Mouse (Mus musculus) C2C12 (cell line): ENCODE results near the gene Tctex1d2. TPM values are rescaled to one million over a fixed set of nuclear protein-coding genes. Genes with fewer than 3 reads are reported as not detected.

ENCODE experiments used
- H3K27me3 ChIP-seq: one replicate; pipeline ENCODE4 v1.6.1; 2011; ENCODE audit not compliant: control insufficient read depth, insufficient read depth, insufficient read length
- H3K36me3 ChIP-seq: one replicate; pipeline ENCODE4 v1.6.1; 2011; ENCODE audit not compliant: control insufficient read depth, insufficient read depth
- H3K4me3 ChIP-seq: one replicate; pipeline ENCODE4 v1.5.1; 2011; ENCODE audit warnings: mild to moderate bottlenecking, control low read depth; ENCODE audit not compliant: poor library complexity, insufficient read depth, severe bottlenecking
- H3K79me2 ChIP-seq: one replicate; pipeline ENCODE4 v1.6.1; 2011; ENCODE audit not compliant: control insufficient read depth, insufficient read depth
- H3K79me3 ChIP-seq: one replicate; pipeline ENCODE4 v1.6.1; 2011; ENCODE audit warnings: low read depth, control low read depth
- H3ac ChIP-seq: one replicate; pipeline ENCODE3; 2011; ENCODE audit warnings: low read depth; ENCODE audit not compliant: control insufficient read depth, insufficient read length
- CEBPB ChIP-seq: IDR thresholded peaks from one replicate; pipeline ENCODE4 v1.6.1; 2011; ENCODE audit warnings: low read depth, mild to moderate bottlenecking, control low read depth, moderate library complexity
- CTCF ChIP-seq: IDR thresholded peaks from one replicate; pipeline ENCODE4 v1.5.1; 2011; ENCODE audit not compliant: control insufficient read depth, insufficient read depth, insufficient read length
- FOSL1 ChIP-seq: IDR thresholded peaks from one replicate; pipeline ENCODE4 v1.8.0; 2011; ENCODE audit warnings: mild to moderate bottlenecking, low read length; ENCODE audit not compliant: poor library complexity, insufficient read depth, severe bottlenecking
- MAX ChIP-seq: IDR thresholded peaks from one replicate; pipeline ENCODE4 v1.6.1; 2011; ENCODE audit warnings: mild to moderate bottlenecking, control low read depth
- MYOD1 ChIP-seq: IDR thresholded peaks from one replicate; pipeline ENCODE4 v1.6.1; 2011; ENCODE audit warnings: low read depth; ENCODE audit not compliant: control insufficient read depth, insufficient read length
- MYOG ChIP-seq: IDR thresholded peaks from one replicate; pipeline ENCODE4 v1.6.1; 2011; ENCODE audit not compliant: control insufficient read depth, insufficient read length; ENCODE audit errors: extremely low read depth
- USF1 ChIP-seq: IDR thresholded peaks from one replicate; pipeline ENCODE4 v1.6.1; 2011; ENCODE audit warnings: low read depth, mild to moderate bottlenecking, control low read depth, moderate library complexity
- polyA plus RNA-seq: library from polyadenylated mRNA; unstranded; fragments of >200 nt; fragmentation: generic; extraction: Trizol; gene quantifications from one replicate; pipeline ENCODE4 v1.2.1, GENCODE M21; 2012; ENCODE audit warnings: missing spikeins

The Tctex1d2 gene
- polyA plus RNA-seq, 1 experiment = 16.6 TPM

DNA sequence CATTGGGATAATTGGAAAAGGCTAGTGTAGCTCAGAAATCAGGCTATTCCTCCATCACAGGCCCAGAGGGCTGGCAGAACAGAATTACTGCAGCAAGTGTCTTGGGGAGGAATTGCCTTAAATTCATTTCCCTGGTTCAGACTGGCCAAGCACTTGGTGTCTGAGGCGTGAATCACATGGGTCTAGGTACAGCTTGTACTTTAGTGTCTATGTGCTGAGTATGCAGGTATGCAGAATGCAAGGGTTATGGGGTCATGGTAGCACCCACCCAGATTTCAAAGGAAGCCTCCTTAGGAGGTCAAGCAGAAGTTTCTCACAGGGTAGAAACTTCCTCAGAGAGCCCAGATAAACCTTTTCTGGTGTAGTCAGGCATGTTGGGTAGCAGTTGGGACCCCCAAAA is 26.1 kb downstream of the Tctex1d2 start:
- Histone ChIP-seq H3K27me3 (no peaks in the 10 kb centered on the region), H3K79me3 (no peaks in the 10 kb centered on the region), H3K4me3 (no peak overlapping the region), H3K36me3 (no peaks in the 10 kb centered on the region), H3K79me2 (no peaks in the 10 kb centered on the region), H3ac (no peak overlapping the region)
- TF ChIP-seq MYOG = no peak
- no peak for TF ChIP-seq USF1
- no peak for TF ChIP-seq CTCF
- TF ChIP-seq FOSL1 = no peak
- no peak for TF ChIP-seq CEBPB
- TF ChIP-seq MAX = no peak
- no peak for TF ChIP-seq MYOD1

GRCm38 (mm10) chr16:32446563-32447138 is 27.1 kb downstream of the Tctex1d2 start:
- no peaks in the 10 kb centered on the region for H3K79me3 ChIP-seq
- H3K79me2 ChIP-seq = no peaks in the 10 kb centered on the region
- H3K4me3 ChIP-seq = no peak overlapping the region
- TF ChIP-seq FOSL1 (no peak), MAX (no peak), CTCF (no peak), MYOD1 (no peak), MYOG (no peak), USF1 (no peak), CEBPB (no peak)
- H3K36me3 ChIP-seq = no peaks in the 10 kb centered on the region
- no peaks in the 10 kb centered on the region for H3K27me3 ChIP-seq
- H3ac ChIP-seq = no peak overlapping the region

- H3K4me3 ChIP-seq = no peak overlapping the region
- H3K79me2 ChIP-seq = no peaks in the 10 kb centered on the region
- peaks cover 8% of the 10 kb centered on the region for H3K36me3 ChIP-seq
- H3K27me3 ChIP-seq = no peaks in the 10 kb centered on the region
- no peak overlapping the region for H3ac ChIP-seq
- no peak for TF ChIP-seq MAX
- no peak for TF ChIP-seq MYOD1
- no peak for TF ChIP-seq MYOG
- TF ChIP-seq USF1 = no peak
- TF ChIP-seq CEBPB = no peak
- TF ChIP-seq FOSL1 = no peak
- TF ChIP-seq CTCF = no peak
- no peaks in the 10 kb centered on the region for H3K79me3 ChIP-seq
Measured at GRCm38 (mm10) chr16:32449665-32450064, 30.2 kb downstream of the Tctex1d2 start.

- H3K27me3 ChIP-seq = no peaks in the 10 kb centered on the region
- H3K79me3 ChIP-seq = no peaks in the 10 kb centered on the region
- H3K4me3 ChIP-seq = no peak overlapping the region
- TF ChIP-seq MAX = no peak
- no peak for TF ChIP-seq CTCF
- no peak for TF ChIP-seq MYOG
- no peak for TF ChIP-seq FOSL1
- TF ChIP-seq CEBPB = no peak
- no peak for TF ChIP-seq USF1
- TF ChIP-seq MYOD1 = no peak
- H3ac ChIP-seq = no peak overlapping the region
- H3K36me3 ChIP-seq = peaks cover 8% of the 10 kb centered on the region
- no peaks in the 10 kb centered on the region for H3K79me2 ChIP-seq
Measured at GRCm38 (mm10) chr16:32450133-32450532, 30.6 kb downstream of the Tctex1d2 start.

DNA sequence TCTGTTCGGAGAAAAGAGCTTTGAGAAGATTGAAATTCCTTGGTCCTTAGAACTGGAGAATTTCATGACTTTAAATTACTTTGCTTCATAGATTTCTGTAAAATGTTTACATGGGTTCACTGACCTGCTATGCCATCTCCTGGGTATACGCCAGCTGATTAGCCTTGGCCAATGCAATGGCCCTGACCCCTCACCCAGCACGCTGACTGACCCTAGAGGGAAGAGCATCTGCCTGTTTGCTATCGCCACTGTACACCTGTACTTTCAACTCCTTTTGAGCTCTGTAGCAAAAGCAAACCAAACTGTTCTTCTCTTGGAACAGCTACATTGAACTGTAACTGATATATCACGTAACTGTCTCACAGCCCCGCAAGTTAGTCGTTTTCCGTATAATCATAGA is 33.6 kb downstream of the Tctex1d2 start:
- Histone ChIP-seq H3K36me3 (peaks cover 8% of the 10 kb centered on the region), H3K79me2 (no peaks in the 10 kb centered on the region), H3K4me3 (no peak overlapping the region), H3ac (no peak overlapping the region), H3K79me3 (no peaks in the 10 kb centered on the region), H3K27me3 (no peaks in the 10 kb centered on the region)
- TF ChIP-seq CTCF = no peak
- TF ChIP-seq FOSL1 = no peak
- TF ChIP-seq USF1 = no peak
- no peak for TF ChIP-seq MYOG
- TF ChIP-seq MAX = no peak
- TF ChIP-seq CEBPB = no peak
- no peak for TF ChIP-seq MYOD1

- Histone ChIP-seq H3K4me3 (no peak overlapping the region), H3K36me3 (peaks cover 8% of the 10 kb centered on the region), H3K79me3 (no peaks in the 10 kb centered on the region), H3ac (no peak overlapping the region), H3K27me3 (no peaks in the 10 kb centered on the region), H3K79me2 (no peaks in the 10 kb centered on the region)
- TF ChIP-seq CTCF = no peak
- TF ChIP-seq CEBPB = no peak
- TF ChIP-seq MYOG = no peak
- TF ChIP-seq MYOD1 = no peak
- TF ChIP-seq FOSL1 = no peak
- no peak for TF ChIP-seq USF1
- TF ChIP-seq MAX = no peak
Measured at GRCm38 (mm10) chr16:32454646-32455045, 35.1 kb downstream of the Tctex1d2 start.
